Mouse (Mus musculus) lung, postnatal 4 days (tissue): ENCODE measurements around the gene Lce6a.

Source experiments
- DNase-seq, 2 experiments: peaks; one replicate each; pipeline ENCODE4 v3.0.0; 2021

Lce6a gene

GRCm38 (mm10) chr3:92621560-92621959 lies at the start of gene Lce6a:
Gene Lce6a (minus strand): TSS chr3:92621660.
- no peak for DNase-seq

GRCm38 (mm10) chr3:92670215-92670614 lies 48.8 kb upstream of the Lce6a start, which contains the start of gene Lce1a2:
Gene Lce1a2 (minus strand): TSS chr3:92670315.
- no peak for DNase-seq

- DNase-seq, result no peak
Measured at GRCm38 (mm10) chr3:92656826-92657225, 35.4 kb upstream of the Lce6a start, which contains the start of gene Lce1b. Gene Lce1b (minus strand): TSS chr3:92656926.

GRCm38 (mm10) chr3:92648207-92648606 lies 26.7 kb upstream of the Lce6a start, which contains the start of gene Lce1a1:
Gene Lce1a1 (minus strand): TSS chr3:92648307.
- DNase-seq, result no peak

- no peak for DNase-seq
Measured at GRCm38 (mm10) chr3:92639854-92640253, 18.4 kb upstream of the Lce6a start.

- no peak for DNase-seq
Measured at GRCm38 (mm10) chr3:92638653-92638991, 17.2 kb upstream of the Lce6a start.

GRCm38 (mm10) chr3:92637745-92638652 lies 16.5 kb upstream of the Lce6a start:
- DNase-seq, result no peak

GRCm38 (mm10) chr3:92609804-92610203 lies 11.7 kb downstream of the Lce6a start:
- no peak for DNase-seq

- no peak for DNase-seq
Measured at GRCm38 (mm10) chr3:92607392-92607791, 14.1 kb downstream of the Lce6a start, which contains the start of gene 2210017I01Rik. Gene 2210017I01Rik (minus strand): TSS chr3:92607492.

- no peak for DNase-seq
Measured at GRCm38 (mm10) chr3:92602169-92602568, 19.3 kb downstream of the Lce6a start.

- DNase-seq, result no peak
Measured at GRCm38 (mm10) chr3:92600456-92600855, 21.0 kb downstream of the Lce6a start.

- DNase-seq, result no peak
Measured at GRCm38 (mm10) chr3:92599973-92600372, 21.5 kb downstream of the Lce6a start.

- no peak for DNase-seq
Measured at GRCm38 (mm10) chr3:92598429-92598828, 23.0 kb downstream of the Lce6a start.

- DNase-seq, result no peak
Measured at GRCm38 (mm10) chr3:92588858-92589257, 32.6 kb downstream of the Lce6a start, which contains the start of gene Smcp. Gene Smcp (minus strand): TSS chr3:92588997.

GRCm38 (mm10) chr3:92587190-92587589 lies 34.3 kb downstream of the Lce6a start:
- DNase-seq, result no peak

GRCm38 (mm10) chr3:92585055-92585454 lies 36.4 kb downstream of the Lce6a start:
- no peak for DNase-seq

- no peak for DNase-seq
Measured at GRCm38 (mm10) chr3:92583164-92583826, 38.2 kb downstream of the Lce6a start.

GRCm38 (mm10) chr3:92579508-92579907 lies 42.0 kb downstream of the Lce6a start:
- DNase-seq, result no peak

- no peak for DNase-seq
Measured at GRCm38 (mm10) chr3:92578652-92579413, 42.6 kb downstream of the Lce6a start.

- no peak for DNase-seq
Measured at GRCm38 (mm10) chr3:92573449-92574041, 47.9 kb downstream of the Lce6a start, which contains the start of gene Ivl. Gene Ivl (minus strand): TSS chr3:92573735.

GRCm38 (mm10) chr3:92572514-92573155 lies 48.8 kb downstream of the Lce6a start:
- no peak for DNase-seq
